Mouse (Mus musculus): ENCODE measurements at regions not wholly inside any gene's neighbourhood (a gene's known extent, or its start where the extent isn't known, plus 50 kb on each side); places are given as distances from the start of the nearest gene placed in this dataset.
"Not testable (repeated sequence)": the region's sequence is repeated elsewhere in the genome, so short reads cannot be mapped to it uniquely, and the experiment has no call there.

DNA sequence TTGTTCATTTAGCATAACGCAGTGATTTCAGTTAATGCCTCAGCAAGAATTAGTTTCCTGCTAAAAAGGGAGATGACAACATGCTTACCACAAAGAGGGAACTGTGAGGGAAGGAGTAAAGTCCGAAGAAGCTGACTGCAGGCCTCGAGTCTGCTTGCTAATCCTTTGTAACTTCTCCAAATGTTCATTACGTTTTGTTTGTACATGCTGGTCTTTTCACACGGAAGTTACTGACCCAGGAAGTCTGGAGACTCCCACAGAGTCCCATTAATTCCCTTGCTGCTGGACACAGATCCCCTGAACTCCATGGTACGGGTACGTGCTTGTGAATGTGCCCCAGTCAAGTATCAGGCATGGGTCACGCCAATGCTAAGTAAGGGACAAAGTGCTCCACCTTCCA is 415.9 kb downstream of the Gja1 start:
- no peak for DNase-seq

DNA sequence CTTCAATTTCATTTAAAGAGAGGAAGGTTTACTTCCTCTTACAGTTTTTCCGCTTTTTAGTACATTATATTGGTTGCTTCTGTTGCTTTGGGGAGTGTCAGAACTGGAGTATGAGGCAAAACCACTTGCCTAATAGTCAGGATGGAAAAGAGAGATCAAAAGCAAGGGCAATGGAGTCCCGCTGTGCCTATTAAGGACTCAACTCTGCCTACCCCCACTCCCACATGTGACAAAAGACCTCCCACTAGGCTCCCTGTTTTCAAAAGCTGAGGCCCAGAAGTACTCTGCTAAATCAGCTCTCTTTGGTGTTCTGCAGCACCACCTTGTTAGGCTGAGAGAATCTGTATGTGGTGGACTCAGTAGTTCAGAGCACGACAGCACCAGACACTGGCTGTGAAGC is 418.3 kb downstream of the Gja1 start:
- DNase-seq, result no peak

DNA sequence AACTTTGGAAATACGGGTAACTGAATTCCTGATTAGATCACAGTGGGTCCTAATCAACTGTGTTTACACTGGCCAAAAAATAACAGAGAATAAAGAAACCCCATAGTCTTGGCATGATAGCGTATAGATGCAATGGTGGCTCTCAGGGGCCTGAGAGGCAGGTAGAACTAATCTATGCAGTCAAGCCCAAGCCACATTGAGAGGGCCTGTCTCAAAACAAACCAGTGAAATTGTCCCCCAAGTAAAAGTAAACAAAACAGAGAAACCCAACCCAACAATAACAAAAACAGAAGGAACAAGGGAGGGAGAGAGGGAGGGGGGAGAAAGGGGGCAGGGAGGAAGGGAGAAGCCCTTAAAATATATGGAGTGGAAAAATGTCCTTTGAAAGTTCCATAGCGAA is 422.2 kb downstream of the Gja1 start:
- DNase-seq, result no peak

DNA sequence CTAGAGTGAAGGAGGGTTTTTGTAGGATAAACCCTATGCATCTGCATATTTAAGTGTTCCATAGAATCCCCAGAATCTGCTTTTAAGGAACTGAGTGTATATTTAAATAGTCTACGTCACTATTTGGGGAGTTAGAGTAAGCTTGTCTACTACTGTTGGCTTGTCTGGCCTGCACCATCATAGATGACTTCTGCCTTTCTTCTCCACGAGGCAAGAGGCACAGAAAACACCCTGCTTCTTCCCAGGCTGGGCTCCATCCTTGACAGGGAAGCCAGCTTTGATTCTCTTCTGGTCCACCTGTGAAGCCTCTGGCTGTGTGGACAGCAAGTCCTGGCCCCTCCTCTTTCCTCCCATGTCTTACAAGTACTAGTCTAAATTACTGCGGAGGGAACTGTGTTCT is 422.6 kb downstream of the Gja1 start:
- no peak for DNase-seq

DNA sequence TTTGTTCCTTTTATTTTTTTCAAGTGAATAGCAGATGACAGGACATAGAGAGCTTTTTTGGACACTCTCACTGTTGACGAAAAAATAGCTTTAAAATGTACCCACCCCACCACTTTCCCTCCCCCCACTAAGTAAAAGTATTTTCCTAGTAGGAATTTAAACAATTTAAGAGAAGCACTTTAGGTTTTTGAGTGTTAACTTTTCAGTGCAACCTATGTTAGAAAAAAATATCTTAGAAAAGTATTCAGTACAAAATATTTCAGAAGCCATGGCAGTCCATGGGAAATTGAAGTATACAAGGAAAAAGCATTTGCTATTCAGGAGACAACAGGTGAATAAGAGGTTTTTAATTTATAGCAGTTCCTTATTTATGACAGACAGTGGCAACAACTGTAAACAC is 431.9 kb downstream of the Gja1 start:
- DNase-seq, result no peak

DNA sequence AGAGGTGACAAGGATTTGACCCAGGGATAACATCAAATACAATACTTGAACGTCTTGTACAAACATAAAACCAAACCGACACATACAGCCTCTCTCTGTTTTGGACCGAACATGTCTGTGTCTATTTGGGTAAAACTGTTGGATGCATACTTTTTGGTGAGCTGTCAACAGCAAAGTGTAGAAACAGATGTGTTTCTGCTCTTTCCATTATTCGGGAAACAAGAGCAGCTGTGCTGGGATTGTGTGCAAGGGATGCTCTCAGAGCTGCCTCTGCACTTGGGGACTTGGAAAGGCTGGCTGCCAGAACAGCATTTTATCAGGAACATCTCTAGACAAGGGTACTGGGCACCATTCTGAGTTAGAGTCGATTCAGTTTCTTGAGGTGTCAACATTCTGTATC is 445.0 kb downstream of the Gja1 start:
- DNase-seq, result no peak

DNA sequence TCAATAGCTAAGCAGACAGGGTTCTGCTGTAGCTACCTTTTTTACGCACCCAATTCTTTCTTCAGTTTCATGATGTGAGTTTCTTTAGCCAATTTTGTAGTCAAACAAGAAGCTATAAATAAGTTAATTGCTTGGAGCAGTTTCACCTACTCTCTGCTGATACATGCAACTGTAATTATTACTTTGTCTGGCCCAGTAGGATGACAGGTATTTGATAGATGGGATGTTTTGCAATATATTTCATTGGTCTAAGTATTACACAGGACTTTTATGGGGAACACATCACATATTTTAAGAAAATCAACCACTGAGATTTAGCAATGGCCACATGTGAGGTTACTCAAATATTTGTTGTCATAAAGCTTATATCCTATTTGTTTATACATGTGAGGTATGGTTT is 454.2 kb downstream of the Gja1 start:
- DNase-seq, result no peak

DNA sequence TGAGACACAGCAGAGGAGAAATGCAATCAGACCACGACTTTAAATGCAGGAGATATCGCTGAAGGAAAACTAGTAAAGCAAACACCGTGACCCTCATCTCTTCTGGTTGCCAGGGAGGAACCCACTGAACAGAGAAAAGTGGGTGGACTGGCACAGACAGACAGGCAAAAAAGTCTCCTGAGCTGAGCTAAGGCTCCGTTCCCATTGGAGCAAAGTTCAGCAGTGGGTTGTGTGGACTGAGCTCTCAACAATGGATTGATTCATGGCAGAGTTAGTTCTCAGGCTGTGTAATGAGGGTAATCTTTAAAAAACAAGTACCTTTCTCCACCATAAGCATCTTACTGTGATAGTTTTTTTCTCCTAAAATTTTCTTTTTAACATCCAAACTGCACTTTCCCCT is 454.8 kb downstream of the Gja1 start:
- DNase-seq, result no peak

DNA sequence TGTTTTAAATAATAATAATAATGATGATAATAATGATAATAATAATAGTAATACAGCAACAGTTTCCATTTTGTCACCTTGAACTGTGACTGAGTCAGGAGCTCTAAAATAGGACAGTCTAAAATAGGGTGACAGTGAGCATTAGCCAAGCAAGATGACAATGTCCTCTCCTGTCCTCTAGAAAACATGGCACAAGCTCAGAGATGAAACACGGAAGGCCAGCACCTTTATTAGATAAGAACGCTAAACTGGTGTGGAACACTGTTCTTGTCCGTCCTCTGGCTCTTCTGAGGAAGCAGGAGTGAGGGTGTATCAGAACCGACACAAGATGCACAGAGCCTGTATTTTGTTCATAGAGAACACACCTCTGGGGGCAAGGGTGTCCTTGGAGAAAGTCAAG is 459.0 kb downstream of the Gja1 start:
- DNase-seq, result no peak

DNA sequence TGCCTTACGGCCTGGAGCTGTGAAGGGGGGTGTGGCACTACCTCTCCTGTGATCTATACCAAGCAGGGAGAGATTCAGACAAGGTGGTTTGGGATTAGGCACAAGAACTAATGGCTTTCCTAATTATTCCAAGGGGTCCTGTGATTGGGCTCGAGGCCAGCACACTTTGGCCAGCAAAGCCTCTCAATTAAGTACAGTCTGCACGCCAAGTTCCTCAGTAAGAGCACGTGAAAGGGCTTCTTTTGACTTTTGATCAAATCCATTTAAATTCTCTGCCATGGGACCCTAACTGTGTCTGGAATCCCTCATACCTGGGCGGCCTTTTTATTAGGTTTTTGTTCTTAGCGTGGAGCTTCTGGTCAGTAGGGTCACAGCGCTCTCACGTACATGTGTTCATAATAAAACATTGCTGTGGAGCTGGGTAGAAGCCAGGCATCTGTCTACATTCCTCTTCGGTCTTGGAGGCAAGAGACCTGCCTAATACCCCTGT is 461.9 kb downstream of the Gja1 start:
- DNase-seq, result no peak

DNA sequence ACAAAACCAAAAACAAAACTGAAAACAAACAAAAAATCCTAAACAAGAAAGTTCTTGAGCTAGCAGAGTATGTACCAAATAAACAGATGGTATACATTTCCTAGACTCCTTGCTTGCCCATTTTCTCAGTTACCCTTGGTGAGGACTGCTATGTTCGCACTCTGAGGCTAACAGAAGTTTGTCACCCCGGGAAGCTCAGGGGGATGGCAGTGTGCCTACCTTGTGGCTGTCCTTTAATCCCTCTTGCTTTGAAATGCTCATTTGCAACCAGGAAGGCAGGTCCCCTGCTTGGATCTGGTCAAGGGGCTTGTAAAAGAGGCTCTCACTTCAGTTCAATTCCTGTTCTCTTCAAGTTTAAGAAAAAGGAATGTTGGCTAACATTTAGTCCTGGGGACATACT is 462.4 kb downstream of the Gja1 start:
- no peak for DNase-seq

DNA sequence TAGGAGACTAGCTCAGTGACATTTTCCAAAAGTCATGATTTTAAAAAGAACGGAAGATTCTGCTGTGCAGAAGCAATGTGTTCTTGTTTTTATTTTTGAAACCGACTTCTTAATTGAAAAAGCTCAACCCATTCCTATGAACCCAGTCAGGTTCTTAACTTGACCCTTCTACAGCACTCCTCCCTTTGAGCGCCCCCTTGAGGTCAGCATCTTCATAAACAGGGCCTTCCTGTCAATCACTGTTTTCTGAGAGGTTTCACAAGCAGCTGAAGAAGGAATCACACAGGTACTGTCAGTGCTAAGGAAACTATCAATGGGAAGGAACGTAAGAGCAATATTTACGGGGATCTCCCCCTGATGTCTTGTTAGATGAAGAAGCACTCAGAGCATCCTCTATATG is 463.6 kb downstream of the Gja1 start:
- DNase-seq, result peak; percentile 9

DNA sequence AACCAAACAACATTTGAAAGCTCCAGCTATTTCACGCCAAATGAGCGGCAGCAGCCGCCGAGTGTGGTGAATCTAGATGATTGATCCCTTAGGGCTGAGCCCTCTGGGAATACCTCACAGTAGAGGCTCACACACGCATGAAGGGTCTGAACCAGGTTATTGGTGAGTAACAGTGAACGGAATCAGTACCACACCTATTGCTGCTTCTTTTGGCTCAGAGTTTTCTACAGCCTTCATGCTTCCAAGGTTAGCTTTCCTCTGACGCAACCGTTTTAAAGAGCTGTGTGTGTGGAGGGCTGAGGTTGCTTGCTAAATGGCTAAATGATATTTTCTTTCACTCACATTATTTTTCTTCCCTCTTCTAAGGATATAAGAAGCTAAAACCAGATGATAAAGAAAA is 464.4 kb downstream of the Gja1 start:
- DNase-seq, result no peak

DNA sequence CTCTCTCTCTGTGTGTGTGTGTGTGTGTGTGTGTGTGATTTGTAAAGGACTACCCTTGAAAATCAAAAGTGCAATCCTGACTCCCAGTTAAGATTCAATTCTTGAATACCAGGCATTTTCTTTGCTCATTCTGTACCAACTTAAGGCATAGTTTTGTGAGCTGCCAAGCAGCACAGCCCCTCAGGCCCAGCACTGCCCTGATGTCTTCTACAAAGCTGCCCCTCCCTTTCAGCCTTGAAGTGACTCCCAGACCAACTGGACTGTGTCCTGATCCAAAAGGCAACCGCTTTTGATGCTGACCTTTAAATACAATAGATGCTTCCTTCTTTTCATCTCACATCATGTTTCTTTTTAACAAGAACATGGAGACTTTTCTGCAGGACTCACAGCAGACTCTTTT is 464.8 kb downstream of the Gja1 start:
- no peak for DNase-seq

DNA sequence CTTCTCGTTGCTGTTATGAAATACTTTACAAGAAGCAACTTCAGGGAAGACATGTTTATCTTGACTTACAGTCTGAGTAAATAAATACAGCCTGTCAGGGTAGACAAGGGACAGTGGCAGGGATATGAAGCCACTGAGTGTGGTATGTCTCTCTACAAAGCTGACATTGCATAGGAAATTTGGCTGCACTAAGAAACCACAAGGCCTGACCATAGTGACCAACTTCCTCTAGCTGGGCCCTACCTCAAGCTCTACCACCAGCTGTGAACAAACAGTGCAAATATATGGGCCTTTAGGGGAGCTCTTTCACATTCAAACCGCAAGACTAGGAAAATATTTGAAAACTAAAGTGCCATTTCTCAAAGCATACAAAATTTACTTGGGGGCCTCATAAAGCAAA is 475.4 kb downstream of the Gja1 start:
- no peak for DNase-seq

DNA sequence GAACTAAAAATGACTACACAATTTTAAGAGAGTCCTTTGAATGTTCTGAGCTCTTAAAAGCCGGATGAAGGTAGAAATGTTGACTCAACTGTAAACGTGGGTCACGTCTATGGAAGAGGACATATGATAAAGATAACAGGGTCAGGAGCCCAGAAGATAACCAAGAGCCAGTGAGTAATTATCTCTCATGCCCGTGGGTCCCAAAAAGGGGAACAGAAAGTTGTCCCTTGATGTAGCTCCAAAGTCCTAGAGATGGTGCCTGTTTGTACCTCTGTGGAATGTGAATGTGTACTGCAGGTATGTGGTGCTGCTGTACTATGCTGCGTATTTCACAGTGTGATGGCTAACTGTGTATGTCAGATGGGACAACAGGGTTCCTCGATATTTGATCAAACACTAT is 479.1 kb downstream of the Gja1 start:
- no peak for DNase-seq

DNA sequence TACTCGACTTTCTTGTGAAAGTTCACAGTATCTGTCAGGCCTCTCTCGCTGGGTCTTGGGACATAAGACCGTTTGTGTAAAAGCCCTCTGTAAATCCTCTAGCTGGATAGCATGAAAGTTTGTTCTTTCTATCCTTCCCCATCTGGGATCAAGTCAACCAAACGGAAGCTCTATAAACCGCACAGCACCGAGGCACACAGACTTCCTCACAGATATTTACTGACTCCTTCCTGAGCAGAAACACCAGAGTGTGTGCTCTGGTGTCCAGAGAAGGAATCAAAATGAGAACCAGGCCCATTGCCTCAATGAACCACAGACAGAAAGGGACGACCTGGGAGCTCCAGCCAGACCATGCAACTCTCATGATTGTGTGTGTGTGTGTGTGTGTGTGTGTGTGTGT is 502.6 kb downstream of the Gja1 start:
- no peak for DNase-seq

DNA sequence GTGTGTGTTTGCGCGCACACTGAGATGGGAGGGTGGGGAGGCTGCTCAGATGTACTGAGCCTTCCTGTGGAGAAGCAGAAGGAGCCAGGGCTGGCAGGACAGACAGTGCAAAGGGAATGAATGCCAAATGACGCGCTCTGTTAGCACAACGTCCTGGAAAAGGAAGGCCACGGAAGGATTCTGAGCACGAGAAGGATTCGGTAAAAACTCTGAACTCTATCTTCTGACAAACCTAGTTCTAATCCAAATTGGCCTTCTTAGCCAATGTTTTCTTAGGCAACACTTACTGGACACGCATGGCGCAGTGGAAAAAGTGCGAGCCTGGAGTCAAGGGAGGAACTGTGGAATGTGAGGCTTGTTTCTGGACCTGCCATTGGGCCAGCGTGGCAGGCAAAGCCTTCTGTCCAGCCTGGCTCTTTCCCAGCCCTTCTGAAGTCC is 503.0 kb downstream of the Gja1 start:
- no peak for DNase-seq

DNA sequence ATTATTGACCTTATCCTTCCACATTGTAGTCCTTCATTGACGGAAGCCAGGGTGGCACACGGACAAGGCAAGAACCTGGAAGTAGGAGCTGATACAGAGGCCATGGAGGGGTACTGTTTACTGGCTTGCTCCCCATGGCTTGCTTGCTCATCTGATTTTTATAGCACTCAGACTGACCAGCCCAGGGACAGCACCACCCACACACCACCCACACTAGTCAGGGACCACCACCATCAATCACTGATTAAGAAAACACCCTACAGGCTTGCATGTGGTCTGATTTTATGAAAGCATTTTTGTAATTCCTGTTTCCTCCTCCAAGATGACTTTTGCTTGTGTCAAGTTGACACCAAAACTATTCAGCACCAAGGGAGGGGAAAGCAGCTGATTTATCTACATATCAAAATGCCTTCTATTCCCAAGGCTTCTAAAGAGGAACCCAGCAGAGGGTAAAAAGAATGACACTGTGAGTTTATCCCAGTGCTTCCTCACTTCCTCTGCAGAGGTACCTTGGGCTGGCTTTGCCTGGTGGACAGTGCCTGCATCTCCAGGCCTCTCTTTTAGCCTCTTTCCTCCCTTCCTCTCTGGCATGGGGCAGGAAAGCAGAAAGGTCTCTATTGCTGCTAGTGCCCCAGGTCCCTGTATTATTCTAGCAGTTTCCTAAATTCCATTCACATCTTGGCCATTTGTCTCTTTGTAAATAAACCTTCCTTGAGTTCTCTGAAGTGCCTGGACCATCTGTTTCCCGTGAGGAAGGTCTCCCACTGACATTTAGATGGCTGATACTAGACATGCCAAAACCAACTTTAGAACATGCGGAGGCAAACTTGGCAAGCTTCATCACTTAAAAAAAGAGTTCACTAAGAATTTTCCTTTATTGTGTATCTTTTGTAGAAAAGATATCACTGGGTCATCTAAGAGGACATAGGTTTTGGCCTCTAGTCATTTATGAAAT is 507.6 kb downstream of the Gja1 start:
- DNase-seq, result no peak

DNA sequence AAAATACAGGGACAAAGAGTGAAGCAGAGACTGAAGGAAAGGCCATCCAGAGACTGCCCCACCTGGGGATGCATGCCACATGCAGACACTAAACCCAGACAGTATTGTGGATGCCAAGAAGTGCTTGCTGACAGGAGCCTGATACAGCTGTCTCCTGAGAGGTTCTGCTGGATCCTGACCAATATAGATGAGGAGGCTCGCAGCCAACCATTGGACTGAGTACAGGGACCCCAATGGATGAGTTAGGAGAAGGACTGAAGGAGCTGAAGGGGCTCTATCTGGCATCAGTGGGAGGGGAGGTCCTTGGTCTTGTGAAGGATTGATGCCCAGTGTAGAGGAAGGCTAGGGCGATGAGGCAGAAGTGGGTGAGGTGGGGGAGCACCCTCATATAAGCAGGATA is 514.4 kb downstream of the Gja1 start:
- not testable (repeated sequence) for DNase-seq

DNA sequence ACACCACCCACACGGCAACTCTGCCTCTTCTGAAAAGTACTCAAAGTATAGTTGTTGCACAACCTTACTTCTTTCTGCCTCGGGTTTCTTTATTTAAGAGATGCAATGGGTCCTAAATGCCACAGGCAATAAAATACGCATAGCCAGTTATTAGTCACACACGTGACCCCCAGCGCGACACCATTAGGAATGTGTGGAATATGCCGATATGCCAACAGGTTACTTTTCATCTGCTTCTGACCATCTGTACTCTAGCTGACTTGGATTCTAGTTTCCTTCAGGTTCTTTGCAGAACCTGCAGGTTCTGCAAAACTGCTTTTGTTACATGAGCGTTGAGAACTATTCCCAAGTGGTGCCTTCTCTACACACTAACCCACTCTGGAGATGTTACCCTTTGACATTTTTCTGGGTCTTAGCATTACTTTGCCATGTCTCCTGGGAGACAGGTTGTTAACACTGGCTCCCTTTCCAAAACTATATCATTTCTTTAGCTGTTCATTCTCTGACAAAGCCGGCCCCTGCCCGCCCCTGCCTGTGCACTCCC is 515.6 kb downstream of the Gja1 start:
- DNase-seq, result no peak

DNA sequence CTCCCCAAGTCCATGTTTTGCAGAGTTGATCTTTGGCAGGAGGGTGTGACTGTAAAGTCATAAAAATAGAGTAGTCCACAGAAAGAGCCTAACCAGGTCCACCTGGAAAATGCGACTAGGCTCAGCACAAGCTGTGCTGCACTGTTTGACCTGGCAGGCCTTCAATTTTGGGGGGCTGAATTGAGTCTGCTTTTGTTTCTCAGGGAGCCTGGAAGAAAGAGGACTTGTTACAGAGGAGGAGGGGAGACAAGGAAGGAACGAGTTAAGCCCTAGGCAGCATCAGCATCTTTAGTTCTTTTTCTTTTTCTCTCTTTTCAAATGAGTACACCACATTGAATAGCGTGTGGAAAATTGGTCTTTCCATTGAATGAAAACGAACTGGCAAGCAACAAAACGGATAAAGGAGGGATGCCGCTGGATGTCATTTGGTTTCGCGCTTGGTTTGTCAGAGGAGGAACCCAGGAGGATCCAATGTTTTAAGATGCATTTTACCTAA is 516.1 kb downstream of the Gja1 start:
- DNase-seq, result no peak

DNA sequence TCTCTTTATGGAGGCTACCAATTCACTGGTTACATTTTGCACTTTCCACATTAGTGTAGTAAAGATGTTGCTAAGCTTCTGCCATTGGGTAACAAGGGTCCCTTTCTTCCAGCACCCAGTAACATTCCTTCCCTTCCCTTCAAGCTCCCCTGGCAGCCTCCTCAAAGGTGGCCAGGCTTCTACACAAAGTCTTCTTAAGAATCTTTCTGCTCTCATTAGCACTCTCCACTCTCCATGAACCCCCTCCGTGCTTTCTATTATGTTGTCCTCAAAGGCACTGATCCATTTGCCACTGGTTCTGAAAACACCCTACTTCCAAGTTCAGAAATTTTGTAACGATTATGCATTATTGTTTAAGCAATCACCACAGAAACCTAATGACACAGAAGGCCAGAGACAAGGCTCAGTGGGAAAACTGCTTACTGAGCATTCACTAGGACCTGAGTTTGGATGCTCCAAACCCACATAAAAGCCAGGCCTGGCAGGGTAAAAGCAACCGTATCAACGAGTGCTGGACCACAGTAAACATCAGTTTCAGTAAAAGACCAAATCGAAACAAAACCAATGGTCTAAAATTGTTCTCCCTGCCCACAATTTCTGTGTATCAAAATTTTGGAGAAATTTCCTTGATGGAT is 522.6 kb downstream of the Gja1 start:
- DNase-seq, result no peak

DNA sequence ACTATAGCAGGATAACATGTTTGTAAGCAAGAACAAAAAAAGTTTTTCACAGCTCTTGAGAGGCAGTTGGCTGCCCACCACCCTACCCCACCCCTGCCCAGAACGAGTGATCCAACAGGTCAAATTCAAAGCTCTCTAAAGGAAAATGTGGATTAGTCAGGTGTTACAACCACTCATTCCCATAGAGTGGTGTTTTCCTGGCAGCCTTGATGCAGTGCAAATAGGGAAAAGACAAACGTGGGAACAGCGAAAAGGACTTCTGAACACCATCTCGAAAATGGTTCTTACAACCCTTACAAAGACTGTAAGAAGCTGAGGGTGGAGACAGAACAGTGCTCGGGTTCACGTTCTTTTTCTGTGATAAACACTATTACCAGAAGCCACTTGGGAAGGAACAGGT is 523.8 kb downstream of the Gja1 start:
- no peak for DNase-seq

Measured in kidney, adult 18-20 months (tissue).